Mouse (Mus musculus) liver, embryonic 14.5 days (tissue): Measurements from ENCODE around the gene Sgms1.

ENCODE experiments used
- CTCF ChIP-seq: IDR thresholded peaks from 2 replicates; pipeline ENCODE4 v1.5.1; 2016; ENCODE audit warnings: antibody characterized with exemption, low read depth, control low read depth
- EP300 ChIP-seq: IDR thresholded peaks from 2 replicates; pipeline ENCODE4 v1.6.1; 2016; ENCODE audit warnings: antibody characterized with exemption, low read depth

GRCm38 (mm10) chr19:32169634-32170540 lies 219.6 kb downstream of the Sgms1 start:
- no peak for TF ChIP-seq EP300
- peak; percentile 82 for TF ChIP-seq CTCF
